Mouse (Mus musculus) CH12.LX (cell line): ENCODE measurements around the gene Zfp697. TPM values are rescaled to one million over a fixed set of nuclear protein-coding genes. Genes with fewer than 3 reads are reported as not detected.
"Not testable (repeated sequence)": the region's sequence is repeated elsewhere in the genome, so short reads cannot be mapped to it uniquely, and the experiment has no call there.

Experiments
- DNase-seq: peaks from one replicate; pipeline ENCODE4 v3.0.0-alpha.2; 2013; ENCODE audit errors: extremely low read depth
- H3K27ac ChIP-seq: 2 replicates; pipeline ENCODE4 v1.5.1; 2012; ENCODE audit warnings: low read depth, mild to moderate bottlenecking, control low read depth, moderate library complexity; ENCODE audit not compliant: insufficient read depth
- H3K27me3 ChIP-seq: replicated peaks from 2 replicates; pipeline ENCODE3; 2012; ENCODE audit warnings: inconsistent platforms
- H3K36me3 ChIP-seq, 2 experiments: replicated peaks in 1 of 2; 2 replicates each; pipeline versions ENCODE3 to v1.6.1; 2012; ENCODE audit warnings: inconsistent platforms in 1 of 2, low read length in 1 of 2, mild to moderate bottlenecking in 1 of 2, mixed read lengths in 1 of 2, moderate library complexity in 1 of 2; ENCODE audit not compliant: control insufficient read depth in 1 of 2, insufficient read depth in 1 of 2
- H3K4me1 ChIP-seq, 2 experiments: 2 replicates each; pipeline ENCODE4 v1.6.1; 2012; ENCODE audit warnings: inconsistent platforms in 1 of 2, moderate library complexity in 1 of 2; ENCODE audit not compliant: insufficient read depth in 2 of 2, control insufficient read depth in 1 of 2
- H3K4me2 ChIP-seq: 2 replicates; pipeline ENCODE4 v1.6.1; 2012; ENCODE audit warnings: low read depth, mild to moderate bottlenecking, control low read depth; ENCODE audit not compliant: poor library complexity, insufficient read depth, severe bottlenecking
- H3K4me3 ChIP-seq, 3 experiments: fragments of 150-350 bp in 1 of 3; sonication (generic) in 1 of 3; replicated peaks in 1 of 3; 2 replicates each; pipeline versions ENCODE3 to v1.5.1; 2011 to 2012; ENCODE audit warnings: low read depth in 2 of 3, low read length in 2 of 3, mild to moderate bottlenecking in 2 of 3, moderate library complexity in 2 of 3, control low read depth in 1 of 3, improper control_type of control experiment in 1 of 3, inconsistent platforms in 1 of 3, mixed read lengths in 1 of 3; ENCODE audit not compliant: poor library complexity in 1 of 3
- H3K79me2 ChIP-seq: replicated peaks from 2 replicates; pipeline ENCODE4 v1.6.1; 2012; ENCODE audit warnings: mild to moderate bottlenecking, moderate library complexity; ENCODE audit not compliant: control insufficient read depth, poor library complexity, insufficient read depth, severe bottlenecking; ENCODE audit errors: extremely low read depth
- H3K9ac ChIP-seq: 2 replicates; pipeline ENCODE4 v1.6.1; 2012; ENCODE audit warnings: low read depth, mild to moderate bottlenecking, control low read depth, moderate library complexity; ENCODE audit not compliant: insufficient read depth
- H3K9me3 ChIP-seq: replicated peaks from 2 replicates; pipeline ENCODE3; 2012; ENCODE audit warnings: low read length, inconsistent platforms, mixed read lengths
- BHLHE40 ChIP-seq: IDR thresholded peaks from 2 replicates; pipeline ENCODE4 v1.6.1; 2011; ENCODE audit warnings: mild to moderate bottlenecking, low read depth, low read length, improper control_type of control experiment
- E2F4 ChIP-seq: IDR thresholded peaks from 2 replicates; pipeline ENCODE4 v1.6.1; 2011; ENCODE audit warnings: low read depth, low read length, improper control_type of control experiment; ENCODE audit not compliant: insufficient replicate concordance
- HCFC1 ChIP-seq: IDR thresholded peaks from 2 replicates; pipeline ENCODE4 v1.6.1; 2012; ENCODE audit warnings: low read depth, mild to moderate bottlenecking, inconsistent platforms, low read length, improper control_type of control experiment
- IRF4 ChIP-seq: IDR thresholded peaks from 2 replicates; pipeline ENCODE4 v1.6.1; 2014; ENCODE audit warnings: low read depth, mild to moderate bottlenecking, inconsistent platforms, low read length, improper control_type of control experiment
- MAFK ChIP-seq: IDR thresholded peaks from 2 replicates; pipeline ENCODE4 v1.6.1; 2011; ENCODE audit warnings: low read length, improper control_type of control experiment; ENCODE audit not compliant: insufficient replicate concordance
- NRF1 ChIP-seq: IDR thresholded peaks from 2 replicates; pipeline ENCODE4 v1.6.1; 2014; ENCODE audit warnings: low read depth, mild to moderate bottlenecking, inconsistent platforms, low read length, improper control_type of control experiment, moderate library complexity
- POLR2A ChIP-seq: IDR thresholded peaks from 2 replicates; pipeline ENCODE4 v1.6.1; 2011; ENCODE audit warnings: low read depth, mild to moderate bottlenecking, improper control_type of control experiment, low read length
- SIN3A ChIP-seq: IDR thresholded peaks from 2 replicates; pipeline ENCODE4 v1.6.1; 2012; ENCODE audit warnings: low read length, improper control_type of control experiment, inconsistent platforms
- SMC3 ChIP-seq: IDR thresholded peaks from 2 replicates; pipeline ENCODE4 v1.6.1; 2011; ENCODE audit warnings: low read depth, low read length, improper control_type of control experiment
- TCF12 ChIP-seq: IDR thresholded peaks from 2 replicates; pipeline ENCODE4 v1.6.1; 2014; ENCODE audit warnings: low read depth, mild to moderate bottlenecking, inconsistent platforms, low read length, improper control_type of control experiment
- UBTF ChIP-seq: IDR thresholded peaks from 2 replicates; pipeline ENCODE4 v1.6.1; 2012; ENCODE audit warnings: low read depth, mild to moderate bottlenecking, inconsistent platforms, low read length, improper control_type of control experiment, moderate library complexity
- ZC3H11A ChIP-seq: IDR thresholded peaks from 2 replicates; pipeline ENCODE4 v1.6.1; 2012; ENCODE audit warnings: low read depth, mild to moderate bottlenecking, inconsistent platforms, low read length, improper control_type of control experiment
- ZKSCAN1 ChIP-seq: IDR thresholded peaks from 2 replicates; pipeline ENCODE4 v1.6.1; 2012; ENCODE audit warnings: low read depth, inconsistent platforms, low read length, improper control_type of control experiment, borderline replicate concordance
- ZMIZ1 ChIP-seq: IDR thresholded peaks from 2 replicates; pipeline ENCODE4 v1.6.1; 2012; ENCODE audit warnings: low read depth, mild to moderate bottlenecking, inconsistent platforms, low read length, improper control_type of control experiment
- dilution Hi-C: fragments of 300-500 bp; cut with MboI; formaldehyde crosslinking; loops from 2 replicates; pipeline ENCODE4 v1.14.3; 2020; ENCODE audit warnings: low sequenced_read_pairs; ENCODE audit not compliant: extremely low pct_unique_long_range_greater_than_20kb, extremely low pct_ligation_motif_present
- in situ Hi-C: fragments of 300-500 bp; cut with MboI; formaldehyde crosslinking; loops from 3 replicates; pipeline ENCODE4 v1.14.3; 2019; ENCODE audit warnings: low sequenced_read_pairs, low pct_ligation_motif_present, low pct_unique_long_range_greater_than_20kb, mixed read lengths
- polyA plus RNA-seq: library from polyadenylated mRNA; unstranded; fragments of >175 nt; gene quantifications from 2 replicates; pipeline ENCODE4 v1.2.1, GENCODE M21; 2012; ENCODE audit warnings: low read depth; ENCODE audit not compliant: insufficient read length
- total RNA-seq, 2 experiments: library from RNA; depleted of rRNA; stranded (reverse); fragments of 300-350 nt in 1 of 2; fragments of >200 nt in 1 of 2; gene quantifications; 2 replicates each; pipeline ENCODE4 v1.2.3; 2012 to 2014

Zfp697 gene
- total and polyA plus RNA-seq, 3 experiments = not detected

DNA sequence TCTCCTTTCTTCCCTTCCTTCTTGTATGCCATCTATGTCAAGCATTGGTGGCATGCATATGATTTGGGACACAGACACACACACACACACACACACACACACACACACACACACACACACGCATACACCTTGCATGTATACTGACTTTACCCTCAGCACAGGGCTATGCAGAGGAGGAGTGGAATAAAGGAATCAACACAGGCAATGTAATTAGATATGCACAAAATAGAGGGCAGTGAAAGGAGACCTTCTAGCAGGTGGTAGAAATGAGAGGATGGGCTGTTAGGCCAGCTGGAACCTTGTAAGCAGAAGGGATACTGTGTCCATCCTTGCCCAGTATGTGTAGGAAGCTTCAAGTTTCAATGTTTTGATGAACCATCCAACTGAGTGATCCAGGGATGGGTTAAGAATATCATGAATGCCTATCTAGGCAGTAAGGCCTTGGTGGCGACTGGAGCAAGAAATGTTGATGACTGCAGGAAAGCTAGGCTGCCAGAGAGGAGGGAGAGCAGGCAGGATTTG, 232.2 kb downstream of the Zfp697 start:
- dilution Hi-C loops, H3K9ac ChIP-seq, H3K79me2 ChIP-seq, DNase-seq, H3K9me3 ChIP-seq, H3K27ac ChIP-seq, H3K4me1 ChIP-seq, H3K36me3 ChIP-seq, H3K4me2 ChIP-seq, in situ Hi-C loops, H3K4me3 ChIP-seq: not testable (repeated sequence)
- peaks cover 15% of the 10 kb centered on the region for H3K27me3 ChIP-seq

DNA sequence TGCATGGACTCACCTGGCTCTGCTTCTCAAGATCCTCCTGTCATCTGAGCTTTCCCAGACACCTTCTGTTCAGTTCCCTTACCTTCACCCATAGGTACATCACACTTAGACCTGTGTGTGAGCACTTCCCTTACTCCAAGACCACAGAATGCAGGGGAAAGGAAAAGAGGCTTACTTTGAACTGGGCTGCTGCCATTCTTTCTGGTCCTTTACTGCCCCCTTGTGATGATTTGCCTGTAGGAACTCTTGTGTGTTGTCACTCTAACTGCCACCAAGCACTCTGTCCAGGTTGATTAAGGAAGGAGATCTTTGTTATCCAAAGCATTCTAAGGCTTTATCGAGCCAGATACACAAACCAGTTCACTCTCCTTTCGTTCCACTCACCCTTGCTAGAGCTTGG, 234.0 kb downstream of the Zfp697 start:
- DNase-seq, H3K4me1 ChIP-seq, H3K27ac ChIP-seq, H3K4me3 ChIP-seq, H3K79me2 ChIP-seq, H3K9ac ChIP-seq, H3K36me3 ChIP-seq, dilution Hi-C loops, H3K4me2 ChIP-seq, H3K9me3 ChIP-seq, in situ Hi-C loops: not testable (repeated sequence)
- H3K27me3 ChIP-seq = peaks cover 22% of the 10 kb centered on the region

DNA sequence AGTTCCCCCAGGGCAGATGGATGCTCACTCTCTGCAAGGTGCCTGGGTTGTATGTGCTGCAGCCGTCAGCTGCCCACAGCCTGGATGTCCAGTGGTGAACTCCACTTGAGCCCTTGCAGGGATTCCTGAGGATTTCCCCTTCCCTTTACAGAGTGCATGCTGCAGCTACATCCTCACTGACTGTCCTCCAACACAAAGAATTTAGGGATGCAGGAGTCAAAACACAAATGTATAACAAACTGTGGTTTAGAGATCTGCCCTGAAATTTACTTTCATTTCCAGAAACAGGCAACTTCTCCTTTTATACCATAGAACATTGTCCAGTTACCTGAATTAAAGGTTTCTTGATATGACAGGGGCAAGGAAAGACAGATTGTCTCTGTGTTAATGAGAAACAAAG, 234.5 kb downstream of the Zfp697 start:
- in situ Hi-C loops, H3K4me2 ChIP-seq, DNase-seq, H3K27ac ChIP-seq, dilution Hi-C loops, H3K9me3 ChIP-seq, H3K36me3 ChIP-seq, H3K79me2 ChIP-seq, H3K4me3 ChIP-seq, H3K9ac ChIP-seq, H3K4me1 ChIP-seq: not testable (repeated sequence)
- peaks cover 26% of the 10 kb centered on the region for H3K27me3 ChIP-seq

DNA sequence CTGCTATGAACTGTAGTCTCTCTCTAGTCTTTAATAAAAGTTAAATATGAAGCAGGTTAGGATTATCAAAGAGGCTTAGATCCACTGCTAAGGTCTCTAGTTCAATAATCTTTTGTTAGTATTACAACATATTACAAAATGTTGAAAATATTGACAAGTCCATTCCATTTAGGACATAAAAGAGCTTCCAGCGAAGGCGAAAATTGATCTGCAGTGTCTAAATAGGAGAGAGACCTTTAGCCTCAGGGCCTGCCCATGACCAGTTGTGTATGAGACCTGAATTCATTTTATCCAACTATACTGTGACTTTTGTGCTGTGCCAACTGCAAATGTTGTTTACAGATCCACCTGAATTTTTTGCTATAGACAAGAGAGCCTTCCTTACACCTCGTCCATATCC, 247.4 kb downstream of the Zfp697 start:
- Histone ChIP-seq H3K36me3 (no peaks in the 10 kb centered on the region), H3K9me3 (no peaks in the 10 kb centered on the region), H3K4me1 (no peaks in the 10 kb centered on the region), H3K27me3 (peaks cover 4% of the 10 kb centered on the region), H3K9ac (no peak overlapping the region), H3K79me2 (no peaks in the 10 kb centered on the region), H3K4me3 (no peak overlapping the region), H3K27ac (no peak overlapping the region), H3K4me2 (no peak overlapping the region)
- DNase-seq = no peak
- dilution Hi-C loops = no loop called here
- TF ChIP-seq ZKSCAN1 (no peak), MAFK (no peak), NRF1 (no peak), ZC3H11A (no peak), POLR2A (no peak), IRF4 (no peak), E2F4 (no peak), HCFC1 (no peak), UBTF (no peak), BHLHE40 (no peak), SIN3A (no peak), ZMIZ1 (no peak), TCF12 (no peak), SMC3 (no peak)
- in situ Hi-C loops = no loop called here
